Mouse (Mus musculus): ENCODE results near the gene Jmjd8.

DNA sequence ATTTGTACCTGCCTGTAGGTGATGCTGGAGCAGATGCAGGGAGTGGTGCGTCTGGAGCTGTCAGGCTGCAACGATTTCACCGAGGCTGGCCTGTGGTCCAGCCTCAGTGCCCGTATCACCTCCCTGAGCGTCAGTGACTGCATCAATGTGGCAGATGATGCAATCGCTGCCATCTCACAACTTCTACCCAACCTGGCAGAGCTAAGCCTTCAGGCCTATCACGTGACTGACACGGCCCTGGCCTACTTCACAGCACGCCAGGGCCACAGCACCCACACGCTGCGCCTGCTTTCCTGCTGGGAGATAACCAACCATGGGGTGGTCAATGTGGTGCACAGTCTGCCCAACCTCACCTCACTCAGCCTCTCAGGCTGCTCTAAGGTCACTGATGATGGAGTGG lies 11.0 kb upstream of the Jmjd8 start:
- no peak for TF ChIP-seq CTCF (IDR thresholded peaks at IDR 0.05; ENCODE audit: extremely low read depth, insufficient read length, insufficient replicate concordance, low read depth, low read length)
- TF ChIP-seq POLR2A (IDR thresholded peaks at IDR 0.05; ENCODE audit: low read depth, low read length): no peak

All from small intestine, adult 2 months (tissue).